Mouse (Mus musculus): ENCODE data around the gene Snx1. TPM values are rescaled to one million over a fixed set of nuclear protein-coding genes. Genes with fewer than 3 reads are reported as not detected.
A peak's percentile ranks its signal among the peaks of the same experiment; 100 is the strongest.

The Snx1 gene
- polyA plus RNA-seq, 1 experiment, result 70.5 TPM

DNA sequence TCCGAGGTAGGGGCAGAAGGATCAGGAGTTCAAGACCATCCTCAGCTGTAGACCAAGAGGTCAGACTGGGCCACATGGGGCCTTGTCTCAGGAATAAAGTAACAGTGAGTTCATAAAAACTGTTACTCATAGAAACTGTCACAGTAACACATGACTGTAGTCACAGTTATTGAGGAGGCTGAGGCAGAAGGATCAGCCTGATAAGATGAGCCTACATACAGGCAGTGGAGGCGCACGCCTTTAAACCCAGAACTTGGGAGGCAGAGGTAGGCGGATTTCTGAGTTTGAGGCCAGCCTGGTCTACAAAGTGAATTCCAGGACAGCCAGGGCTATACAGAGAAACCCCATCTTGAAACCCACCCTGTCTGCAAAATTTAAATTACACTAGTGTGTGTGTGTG lies 6.3 kb downstream of the Snx1 start:
- no peak overlapping the region for H3K27ac ChIP-seq (ENCODE audit: insufficient read depth, low read length)
- no peak overlapping the region for H3K4me3 ChIP-seq (ENCODE audit: insufficient read depth, low read length)
- TF ChIP-seq POLR2A (IDR thresholded peaks at IDR 0.05; ENCODE audit: low read depth, low read length) (no peak), CTCF (IDR thresholded peaks at IDR 0.05; ENCODE audit: borderline replicate concordance, insufficient read depth, low read length) (no peak)
- H3K4me1 ChIP-seq (ENCODE audit: control insufficient read depth, insufficient read depth, low read length), result no peaks in the 10 kb centered on the region

- no peak overlapping the region for H3K27ac ChIP-seq (ENCODE audit: insufficient read depth, low read length)
- H3K4me1 ChIP-seq (ENCODE audit: control insufficient read depth, insufficient read depth, low read length), result no peaks in the 10 kb centered on the region
- no peak overlapping the region for H3K4me3 ChIP-seq (ENCODE audit: insufficient read depth, low read length)
- TF ChIP-seq CTCF (IDR thresholded peaks at IDR 0.05; ENCODE audit: borderline replicate concordance, insufficient read depth, low read length) (no peak), POLR2A (IDR thresholded peaks at IDR 0.05; ENCODE audit: low read depth, low read length) (no peak)
These were observed 6.9 kb downstream of the Snx1 start for GRCm38 (mm10) chr9:66119498-66119897.

DNA sequence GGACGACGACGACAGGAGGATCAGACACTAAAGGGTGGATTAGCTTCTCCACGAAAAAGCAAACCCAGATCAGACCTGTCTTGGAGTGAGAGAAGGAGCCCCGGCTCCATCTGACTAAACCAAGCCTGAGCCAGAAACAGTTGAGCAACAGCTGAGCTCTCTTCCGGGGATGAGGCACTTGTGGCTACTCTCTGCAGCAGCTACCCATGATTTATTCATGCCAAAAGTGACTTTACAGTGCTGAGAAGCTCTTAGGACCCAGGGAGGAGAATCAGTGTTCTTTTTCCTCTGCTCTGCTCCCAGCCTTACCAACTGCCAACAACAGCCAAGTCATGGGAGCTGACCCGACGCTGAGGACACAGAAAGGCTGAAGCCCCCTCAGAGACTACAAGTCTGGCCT lies 9.5 kb downstream of the Snx1 start:
- peak overlapping the region; percentile 63 for H3K27ac ChIP-seq (ENCODE audit: insufficient read depth, low read length)
- TF ChIP-seq POLR2A (IDR thresholded peaks at IDR 0.05; ENCODE audit: low read depth, low read length) (no peak), CTCF (IDR thresholded peaks at IDR 0.05; ENCODE audit: borderline replicate concordance, insufficient read depth, low read length) (no peak)

DNA sequence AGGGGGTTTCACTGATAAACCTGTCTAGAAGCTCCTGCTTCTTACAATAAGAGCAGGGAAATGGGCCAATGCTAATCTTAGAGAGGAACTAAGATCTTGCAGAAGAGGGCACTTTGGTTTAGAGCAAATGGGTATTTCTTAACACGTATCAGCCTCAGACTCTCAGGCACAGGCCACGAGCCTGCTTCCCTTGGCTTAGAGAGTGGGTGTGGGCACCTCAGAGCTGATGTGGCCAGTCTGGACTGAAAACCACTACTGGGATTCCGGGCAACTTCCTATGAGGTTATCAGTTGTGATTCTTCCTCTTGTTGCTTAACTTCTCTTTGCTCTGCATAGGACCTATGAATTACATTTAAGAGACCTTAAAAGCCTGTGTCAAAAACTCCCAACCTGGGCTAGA lies 12.0 kb downstream of the Snx1 start:
- TF ChIP-seq CTCF (IDR thresholded peaks at IDR 0.05; ENCODE audit: borderline replicate concordance, insufficient read depth, low read length), result no peak
- Histone ChIP-seq H3K4me3 (ENCODE audit: insufficient read depth, low read length) (no peak overlapping the region), H3K27ac (ENCODE audit: insufficient read depth, low read length) (no peak overlapping the region), H3K4me1 (ENCODE audit: control insufficient read depth, insufficient read depth, low read length) (no peaks in the 10 kb centered on the region)

More for the DNA sequence above, 9.5 kb downstream of the Snx1 start:
- H3K4me1 ChIP-seq (ENCODE audit: control insufficient read depth, insufficient read depth, low read length), result no peaks in the 10 kb centered on the region
- no peak overlapping the region for H3K4me3 ChIP-seq (ENCODE audit: insufficient read depth, low read length)

- no peak overlapping the region for H3K4me3 ChIP-seq (ENCODE audit: insufficient read depth, low read length)
- H3K27ac ChIP-seq (ENCODE audit: insufficient read depth, low read length), result no peak overlapping the region
- no peaks in the 10 kb centered on the region for H3K4me1 ChIP-seq (ENCODE audit: control insufficient read depth, insufficient read depth, low read length)
- TF ChIP-seq CTCF (IDR thresholded peaks at IDR 0.05; ENCODE audit: borderline replicate concordance, insufficient read depth, low read length) (no peak), POLR2A (IDR thresholded peaks at IDR 0.05; ENCODE audit: low read depth, low read length) (no peak)
These were observed 15.6 kb downstream of the Snx1 start for GRCm38 (mm10) chr9:66110611-66111379.

- H3K4me1 ChIP-seq (ENCODE audit: control insufficient read depth, insufficient read depth, low read length), result no peaks in the 10 kb centered on the region
- no peak overlapping the region for H3K4me3 ChIP-seq (ENCODE audit: insufficient read depth, low read length)
- TF ChIP-seq POLR2A (IDR thresholded peaks at IDR 0.05; ENCODE audit: low read depth, low read length), result no peak
- TF ChIP-seq CTCF (IDR thresholded peaks at IDR 0.05; ENCODE audit: borderline replicate concordance, insufficient read depth, low read length), result no peak
- no peak overlapping the region for H3K27ac ChIP-seq (ENCODE audit: insufficient read depth, low read length)
These were observed 16.3 kb downstream of the Snx1 start for GRCm38 (mm10) chr9:66110126-66110525.

DNA sequence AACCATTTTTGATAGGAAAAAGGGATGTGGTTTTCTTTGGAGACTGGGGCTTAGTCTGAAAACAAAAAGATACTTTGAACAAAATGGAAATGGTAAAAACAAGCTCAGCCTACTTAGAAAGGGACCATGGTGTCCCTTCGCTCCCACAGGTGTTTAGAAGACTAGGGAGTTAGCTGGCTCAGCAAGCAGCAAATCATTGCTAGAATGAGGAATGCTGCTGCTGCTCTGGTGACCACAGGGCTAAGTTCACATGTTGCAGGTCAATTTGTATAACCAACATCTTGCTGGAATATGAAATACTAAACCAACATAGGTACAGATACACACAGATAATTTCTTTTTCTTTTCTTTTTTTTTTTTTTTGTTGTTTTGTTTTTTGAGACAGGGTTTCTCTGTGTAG lies 16.8 kb downstream of the Snx1 start:
- no peak overlapping the region for H3K27ac ChIP-seq (ENCODE audit: insufficient read depth, low read length)
- TF ChIP-seq CTCF (IDR thresholded peaks at IDR 0.05; ENCODE audit: borderline replicate concordance, insufficient read depth, low read length) (no peak), POLR2A (IDR thresholded peaks at IDR 0.05; ENCODE audit: low read depth, low read length) (no peak)
- no peaks in the 10 kb centered on the region for H3K4me1 ChIP-seq (ENCODE audit: control insufficient read depth, insufficient read depth, low read length)
- H3K4me3 ChIP-seq (ENCODE audit: insufficient read depth, low read length), result no peak overlapping the region

DNA sequence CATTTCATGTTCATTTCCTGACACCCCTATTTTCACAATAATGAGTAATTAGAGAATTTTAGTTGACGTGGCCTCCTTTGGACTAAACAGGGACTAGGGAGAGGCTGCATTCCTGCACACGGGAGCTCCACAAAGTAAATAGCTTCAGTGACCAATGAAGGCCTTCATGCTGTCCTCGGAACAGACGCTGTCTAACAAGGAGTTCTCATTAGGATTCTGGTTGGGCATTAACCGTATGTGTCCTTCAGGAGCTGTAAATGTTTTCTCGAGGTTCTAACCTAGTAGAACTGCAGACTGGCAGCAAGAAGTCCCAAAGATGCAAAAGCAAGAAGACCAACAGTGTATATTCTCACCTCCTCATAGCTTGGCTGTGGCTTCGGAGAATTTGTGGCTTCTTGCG lies 21.2 kb downstream of the Snx1 start:
- TF ChIP-seq CTCF (IDR thresholded peaks at IDR 0.05; ENCODE audit: borderline replicate concordance, insufficient read depth, low read length), result no peak
- no peak for TF ChIP-seq POLR2A (IDR thresholded peaks at IDR 0.05; ENCODE audit: low read depth, low read length)
- H3K4me1 ChIP-seq (ENCODE audit: control insufficient read depth, insufficient read depth, low read length), result no peaks in the 10 kb centered on the region
- H3K27ac ChIP-seq (ENCODE audit: insufficient read depth, low read length), result no peak overlapping the region
- H3K4me3 ChIP-seq (ENCODE audit: insufficient read depth, low read length), result no peak overlapping the region

DNA sequence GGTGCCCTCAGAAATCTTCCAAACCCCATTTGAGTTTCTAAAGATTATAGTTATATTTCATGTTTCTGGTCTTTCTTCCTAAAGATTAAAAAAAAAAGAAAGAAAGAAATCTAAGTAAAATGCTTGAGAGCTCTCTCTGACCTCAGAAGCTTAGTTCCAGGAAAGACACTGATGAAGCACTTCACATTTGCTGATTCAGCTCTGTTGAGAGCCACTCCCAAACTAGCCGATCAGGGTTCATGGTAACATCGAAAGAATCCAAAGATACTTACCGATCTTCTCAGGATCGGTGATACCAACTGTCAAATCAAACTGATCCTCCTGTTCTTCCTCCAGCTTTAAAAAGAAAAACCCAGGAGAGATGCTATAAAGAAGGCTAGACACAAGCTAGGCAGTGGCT lies 21.8 kb downstream of the Snx1 start:
- no peak for TF ChIP-seq CTCF (IDR thresholded peaks at IDR 0.05; ENCODE audit: borderline replicate concordance, insufficient read depth, low read length)
- no peak for TF ChIP-seq POLR2A (IDR thresholded peaks at IDR 0.05; ENCODE audit: low read depth, low read length)
- no peak overlapping the region for H3K27ac ChIP-seq (ENCODE audit: insufficient read depth, low read length)
- no peaks in the 10 kb centered on the region for H3K4me1 ChIP-seq (ENCODE audit: control insufficient read depth, insufficient read depth, low read length)
- H3K4me3 ChIP-seq (ENCODE audit: insufficient read depth, low read length), result no peak overlapping the region

GRCm38 (mm10) chr9:66102668-66103067 lies 23.7 kb downstream of the Snx1 start:
- no peaks in the 10 kb centered on the region for H3K4me1 ChIP-seq (ENCODE audit: control insufficient read depth, insufficient read depth, low read length)
- no peak overlapping the region for H3K27ac ChIP-seq (ENCODE audit: insufficient read depth, low read length)
- no peak overlapping the region for H3K4me3 ChIP-seq (ENCODE audit: insufficient read depth, low read length)
- TF ChIP-seq POLR2A (IDR thresholded peaks at IDR 0.05; ENCODE audit: low read depth, low read length), result no peak
- TF ChIP-seq CTCF (IDR thresholded peaks at IDR 0.05; ENCODE audit: borderline replicate concordance, insufficient read depth, low read length), result no peak
